Mouse (Mus musculus): ENCODE measurements around the gene Kcnma1.

Gene Kcnma1

GRCm38 (mm10) chr14:23943876-23944275, 70.4 kb downstream of the Kcnma1 start:
- Histone ChIP-seq H3K4me3 (replicated peaks; ENCODE audit: low read length) (no peak overlapping the region), H3K4me1 (replicated peaks; ENCODE audit: low read depth, low read length) (peaks cover 8% of the 10 kb centered on the region; the same call in 1 of the 2 replicates), H3K27me3 (ENCODE audit: insufficient read depth, low read length) (no peaks in the 10 kb centered on the region), H3K9me3 (ENCODE audit: low read length) (no peaks in the 10 kb centered on the region), H3K36me3 (ENCODE audit: insufficient read depth, low read length) (no peaks in the 10 kb centered on the region)
- TF ChIP-seq CTCF (conservative IDR thresholded peaks at IDR 0.05; ENCODE audit: low read length) (no peak), NANOG (IDR thresholded peaks at IDR 0.05; ENCODE audit: borderline replicate concordance, low read length) (no peak), POU5F1 (IDR thresholded peaks at IDR 0.05; ENCODE audit: borderline replicate concordance, low read length) (no peak)

GRCm38 (mm10) chr14:23943152-23943551, 71.1 kb downstream of the Kcnma1 start:
- peaks cover 8% of the 10 kb centered on the region; the same call in 1 of the 2 replicates for H3K4me1 ChIP-seq (replicated peaks; ENCODE audit: low read depth, low read length)
- H3K36me3 ChIP-seq (ENCODE audit: insufficient read depth, low read length): no peaks in the 10 kb centered on the region
- no peaks in the 10 kb centered on the region for H3K9me3 ChIP-seq (ENCODE audit: low read length)
- TF ChIP-seq CTCF (conservative IDR thresholded peaks at IDR 0.05; ENCODE audit: low read length) (no peak), NANOG (IDR thresholded peaks at IDR 0.05; ENCODE audit: borderline replicate concordance, low read length) (no peak), POU5F1 (IDR thresholded peaks at IDR 0.05; ENCODE audit: borderline replicate concordance, low read length) (no peak)
- no peaks in the 10 kb centered on the region for H3K27me3 ChIP-seq (ENCODE audit: insufficient read depth, low read length)
- H3K4me3 ChIP-seq (replicated peaks; ENCODE audit: low read length): no peak overlapping the region

DNA sequence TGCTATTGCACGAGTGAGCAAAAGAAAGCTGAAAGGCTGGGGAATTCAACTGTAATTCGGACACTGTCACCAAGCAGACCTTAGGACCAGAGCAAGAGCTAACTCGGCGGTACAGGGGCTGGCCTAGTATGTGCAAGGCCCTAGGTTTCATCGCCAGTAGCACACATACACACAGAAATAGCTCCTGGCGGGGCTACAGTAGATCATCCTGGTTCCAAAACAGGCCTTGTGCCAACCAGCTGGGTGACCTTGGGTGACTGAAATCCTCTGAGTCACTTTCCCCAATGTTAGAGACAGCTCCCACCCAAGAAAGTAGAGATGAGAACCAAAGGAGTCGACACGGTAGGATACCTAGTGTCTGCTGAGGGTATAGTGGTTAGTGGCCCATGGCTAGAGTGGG, 72.2 kb downstream of the Kcnma1 start:
- Histone ChIP-seq H3K9me3 (ENCODE audit: low read length) (no peaks in the 10 kb centered on the region), H3K36me3 (ENCODE audit: insufficient read depth, low read length) (no peaks in the 10 kb centered on the region), H3K4me3 (replicated peaks; ENCODE audit: low read length) (no peak overlapping the region), H3K4me1 (replicated peaks; ENCODE audit: low read depth, low read length) (peaks cover 8% of the 10 kb centered on the region; the same call in 1 of the 2 replicates), H3K27me3 (ENCODE audit: insufficient read depth, low read length) (no peaks in the 10 kb centered on the region)
- TF ChIP-seq NANOG (IDR thresholded peaks at IDR 0.05; ENCODE audit: borderline replicate concordance, low read length): no peak
- TF ChIP-seq CTCF (conservative IDR thresholded peaks at IDR 0.05; ENCODE audit: low read length): no peak
- no peak for TF ChIP-seq POU5F1 (IDR thresholded peaks at IDR 0.05; ENCODE audit: borderline replicate concordance, low read length)

GRCm38 (mm10) chr14:23935016-23935415, 79.3 kb downstream of the Kcnma1 start:
- Histone ChIP-seq H3K4me1 (replicated peaks; ENCODE audit: low read depth, low read length) (no peaks in the 10 kb centered on the region), H3K9me3 (ENCODE audit: low read length) (no peaks in the 10 kb centered on the region), H3K36me3 (ENCODE audit: insufficient read depth, low read length) (no peaks in the 10 kb centered on the region), H3K27me3 (ENCODE audit: insufficient read depth, low read length) (no peaks in the 10 kb centered on the region), H3K4me3 (replicated peaks; ENCODE audit: low read length) (no peak overlapping the region)
- TF ChIP-seq NANOG (IDR thresholded peaks at IDR 0.05; ENCODE audit: borderline replicate concordance, low read length) (no peak), CTCF (conservative IDR thresholded peaks at IDR 0.05; ENCODE audit: low read length) (no peak), POU5F1 (IDR thresholded peaks at IDR 0.05; ENCODE audit: borderline replicate concordance, low read length) (no peak)

DNA sequence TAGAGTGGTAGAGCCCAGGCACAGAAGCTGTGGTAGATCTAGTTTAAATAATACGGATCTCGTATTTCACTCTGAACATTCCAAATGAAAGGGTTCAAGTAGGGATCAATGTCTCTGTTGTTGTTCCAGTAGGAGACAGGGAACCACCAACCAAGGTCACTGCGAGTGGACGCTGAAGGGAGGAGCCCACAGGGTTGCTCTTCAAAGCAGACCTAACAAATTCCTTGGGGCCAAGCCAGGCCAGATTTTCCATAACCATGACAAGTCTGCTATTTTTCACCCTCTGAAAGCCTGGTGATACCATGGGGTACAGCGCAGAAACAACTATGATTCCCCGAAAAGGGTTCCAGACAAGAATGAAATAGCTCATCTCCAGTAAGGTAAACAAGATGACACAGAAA, 82.6 kb downstream of the Kcnma1 start:
- Histone ChIP-seq H3K36me3 (ENCODE audit: insufficient read depth, low read length) (no peaks in the 10 kb centered on the region), H3K4me1 (replicated peaks; ENCODE audit: low read depth, low read length) (no peaks in the 10 kb centered on the region), H3K9me3 (ENCODE audit: low read length) (no peaks in the 10 kb centered on the region), H3K4me3 (replicated peaks; ENCODE audit: low read length) (no peak overlapping the region), H3K27me3 (ENCODE audit: insufficient read depth, low read length) (no peaks in the 10 kb centered on the region)
- TF ChIP-seq POU5F1 (IDR thresholded peaks at IDR 0.05; ENCODE audit: borderline replicate concordance, low read length) (no peak), NANOG (IDR thresholded peaks at IDR 0.05; ENCODE audit: borderline replicate concordance, low read length) (no peak), CTCF (conservative IDR thresholded peaks at IDR 0.05; ENCODE audit: low read length) (no peak)

DNA sequence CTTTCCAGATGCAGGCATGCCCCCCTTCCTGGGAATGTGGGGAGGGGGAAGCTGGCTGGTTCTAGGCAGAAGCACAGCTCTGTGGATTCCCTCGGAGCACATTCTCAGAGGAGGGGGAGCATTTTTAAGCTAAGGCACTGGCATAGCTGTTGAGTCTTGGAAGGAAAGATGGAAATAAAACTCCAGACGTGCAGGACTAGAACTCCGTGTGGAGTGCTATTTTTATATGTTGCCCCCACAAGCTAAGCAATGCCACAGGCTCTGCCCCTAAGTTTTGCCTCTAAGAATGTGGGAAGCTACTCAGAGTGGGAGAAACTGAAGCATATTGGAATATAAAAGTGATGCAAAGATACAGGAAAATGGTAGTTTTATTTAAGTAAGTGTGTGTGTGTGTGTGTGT, 85.1 kb downstream of the Kcnma1 start:
- H3K9me3 ChIP-seq (ENCODE audit: low read length): no peaks in the 10 kb centered on the region
- H3K27me3 ChIP-seq (ENCODE audit: insufficient read depth, low read length): no peaks in the 10 kb centered on the region
- H3K4me1 ChIP-seq (replicated peaks; ENCODE audit: low read depth, low read length): no peaks in the 10 kb centered on the region
- H3K4me3 ChIP-seq (replicated peaks; ENCODE audit: low read length): no peak overlapping the region
- no peaks in the 10 kb centered on the region for H3K36me3 ChIP-seq (ENCODE audit: insufficient read depth, low read length)
- TF ChIP-seq POU5F1 (IDR thresholded peaks at IDR 0.05; ENCODE audit: borderline replicate concordance, low read length) (no peak), NANOG (IDR thresholded peaks at IDR 0.05; ENCODE audit: borderline replicate concordance, low read length) (no peak), CTCF (conservative IDR thresholded peaks at IDR 0.05; ENCODE audit: low read length) (no peak)

DNA sequence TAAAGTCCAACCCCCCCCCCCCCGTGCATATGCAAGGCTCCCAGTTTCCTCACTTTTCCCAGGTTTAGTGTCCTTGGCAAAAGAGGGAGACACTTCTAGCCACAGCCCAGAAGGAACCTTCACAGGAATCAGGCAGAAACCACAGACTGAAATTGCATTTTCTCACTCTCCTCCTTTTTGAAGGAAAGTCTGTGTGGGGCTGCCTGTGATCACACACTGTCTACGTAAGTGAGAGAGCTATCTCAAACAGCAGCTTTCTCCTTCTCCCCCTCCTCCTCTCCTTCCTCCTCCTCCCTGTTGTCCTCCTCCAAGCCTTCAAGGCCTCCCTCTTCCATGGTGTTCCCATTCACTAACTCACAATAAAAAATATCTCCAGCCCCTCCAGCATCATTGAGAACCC, 90.9 kb downstream of the Kcnma1 start:
- no peak for TF ChIP-seq NANOG (IDR thresholded peaks at IDR 0.05; ENCODE audit: borderline replicate concordance, low read length)
- no peaks in the 10 kb centered on the region for H3K9me3 ChIP-seq (ENCODE audit: low read length)
- no peaks in the 10 kb centered on the region for H3K27me3 ChIP-seq (ENCODE audit: insufficient read depth, low read length)
- H3K4me1 ChIP-seq (replicated peaks; ENCODE audit: low read depth, low read length): no peaks in the 10 kb centered on the region
- no peak overlapping the region for H3K4me3 ChIP-seq (replicated peaks; ENCODE audit: low read length)
- no peaks in the 10 kb centered on the region for H3K36me3 ChIP-seq (ENCODE audit: insufficient read depth, low read length)

DNA sequence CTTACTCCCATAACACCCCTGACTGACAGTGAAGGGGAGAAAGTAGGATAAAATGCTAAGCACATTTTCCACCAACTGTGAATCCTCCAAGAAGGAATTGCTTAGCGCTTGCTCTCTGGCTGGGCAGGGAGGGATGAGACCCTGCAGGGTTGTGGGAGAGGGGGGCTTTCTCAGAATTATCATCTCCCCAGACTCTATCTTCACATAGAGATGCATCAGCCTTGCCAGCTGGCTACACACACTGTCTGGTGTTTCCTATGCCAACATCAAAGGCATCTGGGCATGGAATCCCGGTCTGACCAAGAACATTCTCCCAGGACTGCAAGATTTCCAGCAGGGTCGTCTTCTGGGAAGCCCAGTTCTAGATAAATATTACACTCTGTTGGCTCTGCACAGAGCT, 91.5 kb downstream of the Kcnma1 start:
- H3K4me3 ChIP-seq (replicated peaks; ENCODE audit: low read length): no peak overlapping the region
- no peak for TF ChIP-seq POU5F1 (IDR thresholded peaks at IDR 0.05; ENCODE audit: borderline replicate concordance, low read length)
- TF ChIP-seq CTCF (conservative IDR thresholded peaks at IDR 0.05; ENCODE audit: low read length): no peak
- TF ChIP-seq NANOG (IDR thresholded peaks at IDR 0.05; ENCODE audit: borderline replicate concordance, low read length): no peak
- no peaks in the 10 kb centered on the region for H3K36me3 ChIP-seq (ENCODE audit: insufficient read depth, low read length)
- no peaks in the 10 kb centered on the region for H3K9me3 ChIP-seq (ENCODE audit: low read length)
- H3K4me1 ChIP-seq (replicated peaks; ENCODE audit: low read depth, low read length): no peaks in the 10 kb centered on the region
- H3K27me3 ChIP-seq (ENCODE audit: insufficient read depth, low read length): no peaks in the 10 kb centered on the region

- Histone ChIP-seq H3K4me3 (replicated peaks; ENCODE audit: low read length) (no peak overlapping the region), H3K4me1 (replicated peaks; ENCODE audit: low read depth, low read length) (no peaks in the 10 kb centered on the region), H3K9me3 (ENCODE audit: low read length) (no peaks in the 10 kb centered on the region), H3K27me3 (ENCODE audit: insufficient read depth, low read length) (no peaks in the 10 kb centered on the region), H3K36me3 (ENCODE audit: insufficient read depth, low read length) (no peaks in the 10 kb centered on the region)
- no peak for TF ChIP-seq CTCF (conservative IDR thresholded peaks at IDR 0.05; ENCODE audit: low read length)
- no peak for TF ChIP-seq POU5F1 (IDR thresholded peaks at IDR 0.05; ENCODE audit: borderline replicate concordance, low read length)
- TF ChIP-seq NANOG (IDR thresholded peaks at IDR 0.05; ENCODE audit: borderline replicate concordance, low read length): no peak
Observed at GRCm38 (mm10) chr14:23911108-23911629, 103.1 kb downstream of the Kcnma1 start.
